Mouse (Mus musculus) heart, postnatal 4 days (tissue): ENCODE measurements around the gene Glod4. TPM values are rescaled to one million over a fixed set of nuclear protein-coding genes. Genes with fewer than 3 reads are reported as not detected.
A peak's percentile ranks its signal among the peaks of the same experiment; 100 is the strongest.

ENCODE experiments used
- DNase-seq: peaks from one replicate; pipeline ENCODE4 v3.0.0; 2021
- total RNA-seq, 2 experiments: library from RNA; stranded (reverse); gene quantifications; 2 replicates each; pipeline ENCODE4 v1.2.3; 2021

The Glod4 gene
- 10 to 100 TPM; 54.1 to 57.5 TPM for total RNA-seq

DNA sequence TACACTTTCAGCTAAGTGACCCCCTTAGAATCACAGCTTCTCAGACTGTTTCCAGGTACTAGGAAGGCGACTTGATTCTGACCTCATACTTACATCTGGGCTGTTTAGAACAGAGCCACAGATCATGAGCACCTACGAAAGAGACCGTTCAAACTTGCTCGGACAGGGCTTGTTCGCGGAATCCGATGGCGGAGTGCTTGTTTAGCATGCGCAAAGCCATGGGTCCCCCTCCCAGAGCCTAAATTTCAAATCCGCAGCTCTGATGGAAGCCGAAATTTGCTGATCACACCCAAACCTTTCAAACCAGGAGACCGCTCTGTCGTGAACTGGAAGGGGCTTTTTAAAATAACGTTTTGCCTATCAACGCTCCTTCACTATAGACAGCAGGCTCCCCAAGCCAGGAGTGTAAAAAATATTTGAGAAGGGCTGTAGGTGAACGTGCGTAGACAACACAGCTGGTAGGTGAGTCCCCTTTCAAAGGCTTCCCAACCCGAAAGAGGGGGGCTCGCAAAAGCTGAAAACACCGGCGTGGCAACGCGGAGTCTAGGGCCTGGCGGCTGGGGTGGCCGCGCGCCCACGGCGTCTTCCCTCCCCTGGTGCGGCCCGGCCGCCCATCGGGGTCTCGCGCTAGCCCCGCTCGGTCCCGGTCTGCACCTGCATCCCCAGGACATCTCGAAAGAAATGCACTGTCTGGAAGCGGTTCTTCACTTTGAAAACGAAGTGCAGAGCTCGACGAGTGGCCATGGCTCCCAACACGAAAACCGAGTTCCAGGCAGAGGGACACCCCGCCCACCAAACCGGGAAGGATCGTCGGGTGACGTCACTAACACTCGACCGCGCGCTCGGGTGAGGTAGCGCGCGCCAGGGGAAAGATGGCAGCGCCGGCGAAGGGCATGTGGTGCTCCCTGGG is at the start of gene Glod4, which contains the start of gene Mrm3:
Gene Glod4 (minus strand): TSS at position 825 of the 910 bp plus-strand sequence.
Gene Mrm3 (plus strand): TSS at position 815 of the 910 bp plus-strand sequence.
- peak; percentile 94 for DNase-seq

DNA sequence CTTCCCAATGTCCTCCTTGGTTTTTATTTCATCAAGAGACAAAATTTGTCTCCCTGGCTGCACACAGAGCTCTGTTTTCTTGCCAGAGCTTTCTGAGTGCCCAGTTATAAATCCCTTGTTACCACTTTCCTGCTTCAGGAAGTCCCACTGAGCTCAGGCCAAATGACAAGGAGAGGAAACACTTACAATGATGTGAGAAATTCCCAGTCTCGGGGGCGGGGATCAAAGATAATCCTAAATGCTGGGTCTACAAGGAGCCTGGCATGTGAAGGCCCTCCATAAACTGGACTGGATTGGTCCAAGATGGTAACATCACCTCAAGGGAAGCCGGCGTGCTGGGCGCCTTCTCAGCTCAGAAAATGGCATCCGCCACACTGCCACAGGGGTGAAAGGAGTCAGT is 49.3 kb upstream of the Glod4 start:
- peak; percentile 46 for DNase-seq

DNA sequence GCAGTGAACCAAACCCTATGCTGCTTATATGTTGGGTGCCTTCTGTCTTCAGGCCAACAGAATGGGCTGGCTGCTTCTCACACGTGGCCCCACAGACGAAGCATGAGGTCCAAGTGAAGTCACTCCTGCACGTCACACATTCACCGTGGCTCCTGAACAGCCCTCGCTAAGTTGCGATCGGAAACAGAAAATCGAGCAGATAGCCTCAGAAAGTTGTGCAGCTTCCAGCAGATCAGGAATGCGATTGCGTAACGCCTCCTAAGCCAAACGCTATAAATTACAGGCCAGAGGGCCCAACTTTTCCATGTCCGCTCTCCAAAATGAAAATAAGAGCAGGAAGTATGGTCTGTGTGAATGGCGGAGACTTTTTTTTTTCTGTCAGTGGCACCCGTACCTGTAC is 48.9 kb upstream of the Glod4 start:
- peak; percentile 41 for DNase-seq

DNA sequence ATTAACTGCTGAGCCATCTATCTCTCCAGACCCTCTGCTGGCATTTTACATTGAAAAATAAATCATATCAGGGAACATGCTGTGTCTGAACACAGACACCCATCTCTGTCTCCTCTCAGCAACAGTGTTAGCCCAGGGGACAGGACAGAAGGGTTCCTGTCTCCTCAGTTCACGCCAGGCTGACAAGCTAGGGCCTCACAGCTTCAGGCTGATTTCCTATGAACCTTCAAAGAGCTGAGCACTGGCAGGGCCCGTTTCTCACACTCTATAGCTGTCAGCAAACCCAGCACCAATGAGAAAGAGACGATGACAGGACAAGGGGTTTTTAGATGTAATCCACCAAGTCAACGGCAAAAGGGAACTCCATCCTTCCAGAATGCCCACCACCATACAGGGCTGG is 48.4 kb upstream of the Glod4 start:
- no peak for DNase-seq

DNA sequence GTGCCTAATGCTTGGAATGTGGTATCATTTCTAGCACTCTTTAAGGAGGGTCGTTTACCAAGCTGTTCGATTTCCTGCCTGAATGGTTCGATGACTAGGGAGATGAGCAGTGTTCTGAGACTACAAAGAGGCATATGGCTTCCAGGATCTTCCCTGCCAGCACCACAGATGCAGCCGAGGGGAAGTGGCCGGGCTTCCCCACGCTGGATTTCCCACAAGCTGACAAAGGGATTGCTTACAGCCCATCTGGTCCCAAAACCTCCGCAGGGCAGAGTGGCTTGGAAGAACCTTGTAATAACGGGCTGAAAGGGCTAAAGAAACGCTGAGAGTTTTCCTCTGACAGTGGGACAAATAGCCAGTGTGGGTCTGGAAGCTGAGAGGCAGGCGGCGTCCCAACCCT is 46.8 kb upstream of the Glod4 start:
- no peak for DNase-seq

DNA sequence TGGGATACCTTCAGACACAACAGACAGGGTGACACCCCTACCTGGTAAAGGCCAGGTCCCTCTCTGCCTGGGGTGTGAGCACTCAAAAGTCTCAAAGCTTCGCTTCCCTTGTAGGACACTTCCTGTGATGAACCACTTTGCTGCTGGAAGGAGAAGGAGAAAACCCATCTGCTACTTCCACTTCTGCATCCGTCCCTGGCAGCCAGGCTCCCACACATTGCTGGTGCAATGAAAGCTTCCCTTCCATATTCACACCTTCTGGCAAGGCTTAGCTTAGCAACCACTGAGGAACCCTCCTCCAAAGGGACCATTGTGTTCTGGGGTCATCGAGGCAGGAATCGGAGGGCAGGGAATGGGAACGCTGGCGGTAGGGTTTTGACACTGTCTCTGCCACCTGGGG is 45.1 kb upstream of the Glod4 start:
- DNase-seq, result no peak

DNA sequence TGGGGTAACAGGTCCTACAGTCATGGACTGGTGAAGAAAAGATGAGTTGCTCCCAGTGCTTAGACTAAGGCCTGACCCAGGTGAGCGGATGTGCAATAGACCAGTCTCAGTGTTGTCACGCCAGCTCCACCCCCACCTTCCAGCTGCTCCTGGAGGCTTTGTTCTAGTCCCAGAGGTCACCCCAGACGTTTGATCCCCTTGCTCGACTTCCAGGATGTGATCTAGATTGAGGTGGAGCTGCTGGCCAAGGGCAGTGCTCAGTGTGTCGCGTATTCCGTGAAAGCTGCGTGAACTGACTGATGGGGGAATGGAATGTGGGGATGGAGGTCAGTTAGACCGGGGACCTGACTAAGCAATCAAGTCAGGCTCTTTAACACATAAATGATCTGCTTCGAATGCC is 43.8 kb upstream of the Glod4 start:
- DNase-seq, result no peak

DNA sequence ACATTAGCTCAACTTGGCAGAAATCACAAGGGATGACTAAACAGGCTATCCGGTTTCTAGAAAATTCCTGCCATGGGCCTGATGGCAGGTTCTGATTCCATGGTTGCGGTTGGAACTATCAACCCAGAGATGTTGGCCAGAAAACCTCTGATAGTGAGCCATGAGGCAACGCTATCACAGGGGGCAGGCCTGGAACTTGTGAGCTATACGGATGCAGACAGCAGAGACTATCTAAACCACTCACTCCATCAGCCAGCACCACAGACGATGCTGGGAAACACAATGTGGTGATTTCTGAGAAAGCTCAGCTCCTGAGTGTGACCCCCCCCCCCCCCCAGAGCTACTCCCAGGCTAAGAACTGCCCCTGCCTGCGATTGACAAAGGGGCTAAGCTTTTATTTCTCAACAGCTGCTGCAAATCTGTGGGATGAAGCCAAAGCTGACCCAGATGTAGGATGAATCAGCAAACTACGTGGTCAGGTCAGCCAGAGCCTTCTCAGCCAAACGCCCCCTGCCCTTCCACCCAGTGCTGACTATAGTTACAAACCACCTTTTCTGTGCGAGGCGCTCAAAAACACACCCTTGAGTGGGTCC is 43.1 kb upstream of the Glod4 start:
- no peak for DNase-seq

DNA sequence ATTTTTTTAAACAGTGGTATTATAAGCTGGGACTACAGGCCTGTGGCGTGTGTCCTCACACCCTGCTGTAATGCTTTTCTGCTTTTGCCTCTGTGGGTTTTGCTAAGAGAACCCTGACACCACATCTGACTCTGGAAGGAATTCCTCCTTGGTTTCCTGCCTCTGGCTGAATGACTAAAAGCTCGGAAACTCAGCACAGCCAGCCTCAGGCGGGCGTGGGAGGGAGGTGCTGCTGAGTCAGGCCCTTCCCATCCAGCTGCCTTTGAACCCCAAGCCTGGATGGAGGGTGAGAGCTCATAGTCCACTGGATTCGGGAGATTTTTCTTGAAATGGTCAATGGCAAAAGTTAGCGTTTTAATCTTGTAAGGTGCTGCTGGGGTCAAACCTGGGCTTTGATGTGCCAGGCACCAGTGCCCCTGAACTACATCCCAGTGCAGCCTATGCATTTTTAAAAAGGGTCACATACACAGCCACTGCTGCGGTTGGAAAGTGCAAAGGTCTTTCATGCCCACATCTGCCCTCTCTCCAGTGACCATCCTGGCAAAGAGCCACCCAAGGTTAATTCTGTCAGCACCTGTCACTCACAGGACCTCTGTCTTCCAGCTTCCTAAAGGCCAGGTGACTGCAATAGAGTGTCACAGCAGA is 42.0 kb upstream of the Glod4 start:
- DNase-seq, result peak; percentile 38

DNA sequence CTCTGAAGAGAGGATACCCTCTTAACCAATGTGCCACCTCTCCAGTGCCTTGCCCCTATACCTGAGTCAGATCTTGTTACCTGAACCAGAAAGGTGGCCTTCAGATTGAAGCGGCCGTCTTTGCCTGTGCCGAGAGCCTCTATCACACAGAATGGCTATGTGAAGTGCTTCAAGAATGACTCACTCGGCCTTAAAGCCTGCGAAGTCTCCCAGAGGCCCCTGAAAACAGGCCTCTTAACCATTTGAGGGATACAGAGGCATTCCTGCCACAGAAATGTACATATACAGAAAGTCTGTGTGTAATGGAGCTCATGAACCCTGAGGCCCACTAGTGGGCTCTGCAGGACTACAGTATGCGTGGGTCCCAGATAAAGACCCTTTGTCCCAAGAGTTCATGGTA is 40.3 kb upstream of the Glod4 start:
- DNase-seq, result no peak

DNA sequence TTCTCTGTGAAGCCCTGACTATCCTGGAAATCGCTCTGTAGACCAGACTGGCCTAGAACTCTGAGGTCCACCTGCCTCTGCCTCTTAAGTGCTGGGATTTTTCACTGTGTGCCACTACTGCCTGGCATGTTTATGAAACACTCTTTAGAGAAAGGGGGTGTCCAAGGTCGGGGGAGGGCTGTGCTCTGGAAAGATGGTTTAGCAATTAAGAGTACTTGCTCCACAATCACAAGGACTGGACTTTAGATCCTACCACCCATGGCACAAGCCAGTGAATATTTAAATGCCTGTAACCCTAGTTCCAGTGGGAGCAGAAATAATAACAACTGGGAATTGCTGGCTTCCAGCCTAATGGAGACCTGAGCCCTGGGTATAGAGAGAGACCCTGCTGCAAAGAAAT is 36.4 kb upstream of the Glod4 start:
- no peak for DNase-seq

DNA sequence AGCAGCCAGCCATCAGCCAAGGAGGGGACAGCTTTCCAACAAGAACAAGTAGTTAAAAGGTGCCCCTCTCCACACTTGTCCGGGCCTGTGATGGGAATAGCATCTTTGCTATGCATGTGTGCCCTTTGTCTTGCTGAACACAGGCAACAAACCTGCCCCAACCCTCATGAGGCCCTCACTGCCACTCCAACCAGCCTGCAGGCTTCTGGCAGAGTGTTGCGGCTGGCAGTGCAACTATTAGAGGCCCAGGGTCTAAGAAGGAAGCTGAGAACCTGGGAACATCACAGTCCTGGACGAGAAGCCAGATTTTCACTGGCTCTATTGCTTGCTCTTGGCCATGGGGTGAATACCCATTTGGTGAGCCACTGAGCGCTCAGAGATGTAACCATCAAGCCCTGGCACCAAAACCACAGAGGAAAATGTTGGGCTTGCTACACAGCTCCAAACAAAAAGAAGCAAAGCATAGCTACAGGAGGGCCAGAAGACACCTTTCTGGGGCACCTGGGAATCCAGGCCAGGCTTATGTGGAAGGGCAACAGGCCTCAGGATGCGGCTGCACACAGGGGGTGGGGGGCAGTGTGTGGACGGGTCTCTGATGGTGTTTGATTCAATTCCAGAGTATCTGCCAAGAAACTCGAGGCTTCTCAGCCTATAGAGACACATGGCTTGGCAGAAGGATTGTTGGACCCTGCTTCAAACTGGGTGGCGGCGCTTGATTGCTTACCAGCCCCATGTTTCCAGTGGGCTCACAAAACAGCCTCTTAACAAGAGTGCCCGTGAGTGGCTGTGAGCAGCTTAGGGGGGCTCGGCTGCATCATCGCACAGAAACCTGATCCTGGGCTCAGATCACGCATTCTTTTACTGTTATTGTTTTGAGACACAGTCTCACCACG is 35.7 kb upstream of the Glod4 start:
- no peak for DNase-seq

DNA sequence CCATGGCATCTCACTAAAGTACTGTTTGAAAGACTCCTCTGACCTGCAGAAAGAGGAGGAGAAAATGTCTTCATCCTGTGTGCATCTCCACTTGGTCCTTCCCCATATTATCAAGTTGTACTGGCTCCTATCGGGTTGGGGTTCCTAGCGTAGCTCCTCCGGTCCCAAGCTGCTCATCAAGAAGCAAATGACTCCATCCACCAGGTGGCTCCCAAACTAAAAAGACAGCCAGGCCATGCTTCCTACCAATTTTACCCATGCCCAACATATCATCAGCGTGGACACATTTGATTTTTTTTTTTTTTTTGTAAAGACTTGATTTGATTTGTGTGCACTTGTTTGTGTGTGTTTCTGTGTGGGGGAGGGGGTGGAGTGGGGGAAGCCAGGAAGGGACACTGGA is 28.9 kb upstream of the Glod4 start:
- DNase-seq, result no peak

DNA sequence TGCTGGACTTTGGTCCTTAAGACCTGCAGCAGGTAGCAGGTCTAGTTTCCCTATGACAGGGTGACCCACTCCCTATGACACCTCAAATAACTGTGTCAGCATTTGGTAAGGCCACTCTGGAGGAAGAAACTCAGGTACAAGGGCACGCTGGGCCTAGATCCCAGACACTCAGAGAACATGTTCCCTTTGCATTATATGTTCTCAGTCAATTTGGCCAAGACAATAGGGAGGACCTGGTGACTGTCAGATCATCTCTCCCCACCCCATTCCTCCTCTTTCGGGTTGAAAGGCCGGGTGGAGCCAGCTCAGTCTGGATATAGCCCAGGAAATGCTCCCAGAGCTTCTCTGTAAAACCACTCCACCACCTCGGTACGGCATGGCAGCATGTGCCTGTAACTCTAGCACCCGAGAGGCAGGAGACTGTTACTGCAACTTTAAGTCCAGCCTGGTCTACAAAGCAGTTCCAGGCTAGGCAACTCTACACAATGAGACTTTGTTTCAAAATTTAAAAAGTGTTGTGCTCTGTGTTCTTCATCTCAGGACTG is 25.1 kb upstream of the Glod4 start:
- DNase-seq, result no peak

DNA sequence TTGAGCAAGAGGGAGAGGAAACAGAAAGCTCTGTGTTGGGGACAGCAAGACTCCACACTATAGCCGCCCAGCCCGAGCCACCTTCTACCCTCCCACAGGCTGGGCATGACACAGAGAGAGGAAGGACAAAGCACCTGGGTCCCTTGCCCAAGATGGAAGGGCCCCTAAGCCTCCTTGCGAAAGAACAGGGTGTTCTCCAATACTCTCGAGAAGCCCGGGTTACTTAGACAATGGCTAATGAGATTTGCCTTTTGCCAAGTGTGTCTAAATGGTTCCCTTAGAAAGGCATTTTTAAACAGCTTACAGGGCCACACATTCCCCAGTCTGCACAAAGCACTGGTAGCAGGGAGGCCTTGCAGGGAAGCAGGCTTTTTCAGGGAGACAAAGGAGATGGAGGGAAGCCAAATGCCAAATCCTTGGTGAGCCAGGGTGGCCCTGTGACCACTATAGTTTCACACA is 24.5 kb upstream of the Glod4 start:
- DNase-seq, result no peak

DNA sequence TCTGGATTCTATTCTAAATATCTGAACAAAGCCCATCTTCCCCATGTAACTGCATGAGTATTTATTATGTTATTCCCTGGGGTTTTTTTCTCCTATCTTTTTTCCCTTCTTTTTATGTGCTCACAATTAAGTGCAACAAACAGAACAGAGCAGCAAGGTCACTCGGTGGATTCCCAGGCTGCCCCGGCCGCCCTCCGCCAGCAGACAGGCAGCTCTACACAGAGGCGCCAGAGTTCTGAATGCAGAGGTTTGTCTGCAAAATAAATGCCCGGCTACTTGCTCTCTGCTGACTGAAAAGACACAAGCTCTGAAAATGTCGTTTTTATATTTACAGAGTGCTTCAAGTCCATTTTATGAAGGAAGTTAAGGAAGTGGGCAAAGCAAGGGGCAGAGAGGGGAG is 24.0 kb upstream of the Glod4 start:
- no peak for DNase-seq

DNA sequence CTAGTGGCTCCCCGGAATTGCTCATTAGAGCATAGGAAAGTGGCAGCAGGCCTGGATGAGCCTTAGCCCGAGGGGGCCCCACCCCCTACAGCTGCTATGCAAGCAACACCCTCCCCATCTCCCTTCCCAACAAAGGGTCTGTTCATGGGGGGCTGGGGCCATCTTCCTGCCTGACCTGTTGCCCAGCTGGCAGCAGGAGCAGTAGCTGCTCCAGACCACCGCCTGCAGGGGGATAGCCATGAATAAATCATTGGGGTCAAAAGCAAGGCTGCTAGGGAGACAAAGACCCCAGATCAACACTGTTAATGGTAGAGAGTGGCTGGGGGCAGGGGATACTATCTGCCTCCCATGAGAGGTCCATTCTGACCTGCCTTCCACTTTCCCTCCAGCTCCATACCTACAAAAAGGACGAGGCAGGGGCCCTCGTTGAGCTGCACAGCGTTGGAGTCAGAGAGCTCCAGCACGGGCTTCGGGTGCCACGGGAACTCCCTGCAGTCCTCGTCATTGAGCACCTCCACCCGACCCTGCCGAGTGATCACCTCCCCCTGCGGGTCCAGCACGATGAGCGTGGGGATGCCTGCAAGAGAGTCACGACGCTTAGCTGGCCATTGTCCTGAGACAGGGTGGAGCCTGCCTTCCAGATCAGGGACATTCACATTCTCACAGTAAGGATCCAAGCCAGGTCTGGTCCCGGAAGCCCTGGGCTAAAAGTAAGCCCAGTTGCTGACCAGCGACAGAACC is 19.3 kb upstream of the Glod4 start:
- no peak for DNase-seq

DNA sequence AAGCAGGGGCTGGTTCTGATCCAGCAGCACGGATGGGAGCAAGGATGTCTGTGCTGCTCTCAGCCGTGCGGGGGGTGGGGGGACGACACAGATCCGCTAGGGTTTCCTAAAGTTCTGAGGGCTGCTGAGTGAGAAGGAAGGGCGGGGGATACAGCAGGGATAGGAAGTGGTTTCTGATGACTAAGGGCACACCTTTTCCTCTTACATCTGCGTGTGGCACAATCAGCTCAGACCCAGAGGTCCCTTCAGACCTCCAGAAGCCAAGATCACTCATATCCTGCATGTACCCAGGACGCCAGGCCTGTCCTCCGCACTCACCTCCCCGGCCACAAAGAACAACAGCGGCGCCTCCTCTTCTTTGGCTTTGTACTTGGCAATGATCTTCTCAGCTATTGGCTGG is 17.7 kb upstream of the Glod4 start:
- no peak for DNase-seq

DNA sequence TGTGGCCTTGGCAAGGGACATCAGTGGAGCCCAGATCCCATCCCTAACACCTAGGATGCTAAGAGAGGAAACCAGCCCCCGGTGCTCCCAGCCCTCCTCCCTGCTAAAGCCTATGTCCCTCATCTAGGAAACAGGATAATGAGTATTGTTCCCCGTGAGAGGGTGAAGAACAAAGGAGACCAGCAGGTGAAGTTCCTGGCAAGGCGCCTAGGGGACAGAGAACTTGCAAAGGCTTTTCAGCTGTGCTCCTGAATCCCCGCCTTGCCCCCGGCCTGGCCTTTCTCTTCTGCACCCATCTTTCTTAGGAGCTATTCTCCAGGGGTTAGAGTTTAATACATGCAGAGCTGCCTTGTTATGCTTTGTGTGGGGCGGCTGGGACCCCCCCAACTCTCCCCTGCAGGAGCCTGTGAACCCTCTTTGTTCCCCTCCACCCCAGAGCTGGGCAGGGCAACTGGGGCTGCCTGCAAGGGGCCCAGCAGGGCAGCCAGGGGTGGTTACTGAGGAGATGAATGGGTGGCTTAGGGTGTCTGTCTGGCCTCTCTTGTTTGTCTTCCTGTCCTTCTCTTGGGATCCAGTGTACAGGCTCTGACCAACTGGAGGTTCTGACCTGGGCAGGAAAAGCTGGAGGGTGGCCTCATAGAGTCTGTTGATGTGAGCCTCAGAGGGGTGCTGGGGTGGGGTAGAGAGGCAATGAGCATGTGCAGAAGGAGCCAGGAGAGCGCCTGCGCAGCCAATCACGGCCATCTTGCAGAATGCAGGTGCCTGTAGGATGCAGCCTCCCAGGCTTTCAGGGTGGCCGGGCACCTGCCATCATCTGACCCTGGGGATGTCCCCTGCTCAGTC is 16.9 kb upstream of the Glod4 start:
- no peak for DNase-seq

DNA sequence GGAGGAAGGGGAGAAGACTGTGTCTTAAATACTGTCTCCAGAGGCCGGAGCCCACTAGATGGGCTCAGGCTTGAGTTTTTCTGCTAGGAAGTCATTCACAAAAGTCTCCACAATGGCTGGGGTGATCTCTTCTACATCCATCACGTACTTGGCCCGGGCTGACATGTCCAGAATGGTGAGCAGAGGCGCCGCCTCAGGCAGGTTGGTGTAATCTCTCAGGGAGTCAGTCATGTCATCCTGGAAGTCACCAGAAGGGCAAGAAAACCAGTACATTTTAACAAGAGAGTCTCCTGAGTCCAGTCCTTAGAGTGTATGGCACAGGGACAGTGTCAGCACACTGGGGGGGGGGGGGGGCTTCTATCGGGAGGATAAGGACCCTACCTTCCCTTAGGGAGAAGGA is 15.0 kb upstream of the Glod4 start:
- DNase-seq, result no peak
